In genomic region chr1:60593101-60593500, GRCm38 (mm10) we compare ENCODE assay signal across 9 mouse cellular contexts.
"Had no signal": no experiment of that assay in that cellular context is flagged by ENCODE, and none has a peak within 500 bp of the region (broad histone marks: within the 10 kb centered on the region; RNA-seq: fewer than 3 reads in every experiment).

No protein-coding gene starts in this region.

- DNase-seq: liver, postnatal 0 days; lung, adult 2 months; lung, postnatal 14 days; lung, postnatal 36 days; right cerebral cortex, postnatal 14 days; spleen, adult 18-20 months; thymus, adult 2 months; thymus, postnatal 25 days; thymus, postnatal 4 days had no signal
